Mouse (Mus musculus) ES-Bruce4 (cell line): ENCODE measurements around the gene Lat2.

Experiments
- CTCF ChIP-seq: IDR thresholded peaks from one replicate; pipeline ENCODE4 v1.8.1; 2011; ENCODE audit warnings: low read depth, low read length
- EP300 ChIP-seq: IDR thresholded peaks from 2 replicates; pipeline ENCODE4 v1.6.1; 2011; ENCODE audit warnings: low read depth, low read length; ENCODE audit not compliant: insufficient read depth
- POLR2A ChIP-seq: IDR thresholded peaks from one replicate; pipeline ENCODE4 v1.8.1; 2011; ENCODE audit warnings: low read length; ENCODE audit not compliant: insufficient read depth

- no peak for TF ChIP-seq POLR2A
- TF ChIP-seq CTCF = no peak
- TF ChIP-seq EP300 = no peak
Observed at GRCm38 (mm10) chr5:134583884-134584213, 31.0 kb downstream of the Lat2 start.
